Mouse (Mus musculus) MEL (cell line): Measurements from ENCODE around the gene Hvcn1.

ENCODE experiments used
- BHLHE40 ChIP-seq: IDR thresholded peaks from 2 replicates; pipeline ENCODE4 v1.6.1; 2012; ENCODE audit warnings: low read depth, mild to moderate bottlenecking, inconsistent platforms, low read length, improper control_type of control experiment, borderline replicate concordance
- CHD1 ChIP-seq: IDR thresholded peaks from 2 replicates; pipeline ENCODE4 v1.6.1; 2012; ENCODE audit warnings: low read depth, mild to moderate bottlenecking, inconsistent platforms, low read length, improper control_type of control experiment
- CTCF ChIP-seq, 3 experiments: IDR thresholded peaks in 2 of 3; conservative IDR thresholded peaks in 1 of 3; 2 replicates each; pipeline ENCODE4 v1.5.1; 2011 to 2012; ENCODE audit warnings: low read length in 3 of 3, low read depth in 2 of 3, mild to moderate bottlenecking in 2 of 3, improper control_type of control experiment in 1 of 3, inconsistent platforms in 1 of 3, mixed read lengths in 1 of 3, moderate library complexity in 1 of 3; ENCODE audit not compliant: control insufficient read depth in 1 of 3, insufficient read depth in 1 of 3, poor library complexity in 1 of 3, severe bottlenecking in 1 of 3
- E2F4 ChIP-seq: IDR thresholded peaks from 2 replicates; pipeline ENCODE4 v1.6.1; 2011; ENCODE audit warnings: low read depth, low read length, improper control_type of control experiment, borderline replicate concordance
- ELF1 ChIP-seq: IDR thresholded peaks from 2 replicates; pipeline ENCODE4 v1.6.1; 2014; ENCODE audit warnings: low read depth, mild to moderate bottlenecking, inconsistent platforms, low read length, improper control_type of control experiment, moderate library complexity
- EP300 ChIP-seq, 2 experiments: IDR thresholded peaks; 2 replicates each; pipeline ENCODE4 v1.6.1; 2011; ENCODE audit warnings: improper control_type of control experiment in 2 of 2, low read length in 2 of 2, low read depth in 1 of 2, mild to moderate bottlenecking in 1 of 2
- GATA1 ChIP-seq: IDR thresholded peaks from 2 replicates; pipeline ENCODE4 v1.6.1; 2011; ENCODE audit warnings: low read depth, low read length, improper control_type of control experiment
- MAX ChIP-seq: IDR thresholded peaks from 2 replicates; pipeline ENCODE4 v1.6.1; 2011; ENCODE audit warnings: low read length, improper control_type of control experiment
- MEF2A ChIP-seq: IDR thresholded peaks from 2 replicates; pipeline ENCODE4 v1.6.1; 2014; ENCODE audit warnings: low read depth, mild to moderate bottlenecking, inconsistent platforms, low read length, improper control_type of control experiment; ENCODE audit not compliant: poor library complexity, insufficient replicate concordance, severe bottlenecking; ENCODE audit errors: extremely low read depth
- MXI1 ChIP-seq: IDR thresholded peaks from 2 replicates; pipeline ENCODE4 v1.6.1; 2011; ENCODE audit warnings: mild to moderate bottlenecking, low read depth, low read length, improper control_type of control experiment
- POLR2A ChIP-seq, 2 experiments: IDR thresholded peaks; 2 replicates each; pipeline ENCODE4 v1.6.1; 2011 to 2012; ENCODE audit warnings: low read length in 2 of 2, mild to moderate bottlenecking in 2 of 2, control low read depth in 1 of 2, improper control_type of control experiment in 1 of 2, low read depth in 1 of 2, moderate library complexity in 1 of 2; ENCODE audit not compliant: control insufficient read depth in 1 of 2, insufficient read depth in 1 of 2, poor library complexity in 1 of 2
- USF2 ChIP-seq, 2 experiments: IDR thresholded peaks; 2 replicates each; pipeline ENCODE4 v1.6.1; 2011 to 2012; ENCODE audit warnings: improper control_type of control experiment in 2 of 2, low read length in 2 of 2, borderline replicate concordance in 1 of 2, inconsistent platforms in 1 of 2, low read depth in 1 of 2, mild to moderate bottlenecking in 1 of 2; ENCODE audit not compliant: insufficient read depth in 1 of 2

DNA sequence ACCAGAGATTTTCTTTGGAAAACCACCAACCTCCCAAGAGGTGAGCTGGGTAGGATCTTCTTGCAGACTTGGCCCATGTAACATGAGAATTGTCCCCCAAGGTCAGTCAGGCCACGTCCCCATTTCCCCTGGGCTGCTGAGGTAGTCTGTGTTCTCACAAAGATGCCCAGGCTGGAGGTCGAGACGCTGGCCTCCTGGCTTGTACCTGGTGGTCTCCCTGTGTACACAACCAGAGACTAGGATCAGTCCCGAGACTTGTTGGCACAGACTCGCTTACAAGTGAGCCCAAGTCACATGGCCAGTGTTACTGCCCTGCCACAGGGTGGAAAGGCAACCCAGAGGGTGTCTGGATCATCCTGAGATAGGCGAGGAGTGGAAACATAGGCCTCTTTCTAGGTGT lies 4.7 kb upstream of the Hvcn1 start:
- TF ChIP-seq CHD1 (no peak), POLR2A (IDR thresholded peaks at IDR 0.05; ENCODE audit: control insufficient read depth in 1 of 2, insufficient read depth in 1 of 2, low read depth in 1 of 2, low read length in 2 of 2, poor library complexity in 1 of 2) (no peak), CTCF (IDR thresholded peaks at IDR 0.05 in 2 of 3, conservative IDR thresholded peaks at IDR 0.05 in 1 of 3; ENCODE audit: control insufficient read depth in 1 of 3, insufficient read depth in 1 of 3, low read depth in 2 of 3, low read length in 3 of 3, poor library complexity in 1 of 3, severe bottlenecking in 1 of 3) (no peak), BHLHE40 (no peak), MEF2A (no peak), MAX (no peak), USF2 (IDR thresholded peaks at IDR 0.05; ENCODE audit: borderline replicate concordance in 1 of 2, insufficient read depth in 1 of 2, low read depth in 1 of 2, low read length in 2 of 2) (no peak), MXI1 (no peak), ELF1 (no peak), EP300 (IDR thresholded peaks at IDR 0.05; ENCODE audit: low read depth in 1 of 2, low read length in 2 of 2) (no peak), GATA1 (no peak), E2F4 (no peak)
